Mouse (Mus musculus): ENCODE data around the gene Gm6657.

Gm6657 gene

DNA sequence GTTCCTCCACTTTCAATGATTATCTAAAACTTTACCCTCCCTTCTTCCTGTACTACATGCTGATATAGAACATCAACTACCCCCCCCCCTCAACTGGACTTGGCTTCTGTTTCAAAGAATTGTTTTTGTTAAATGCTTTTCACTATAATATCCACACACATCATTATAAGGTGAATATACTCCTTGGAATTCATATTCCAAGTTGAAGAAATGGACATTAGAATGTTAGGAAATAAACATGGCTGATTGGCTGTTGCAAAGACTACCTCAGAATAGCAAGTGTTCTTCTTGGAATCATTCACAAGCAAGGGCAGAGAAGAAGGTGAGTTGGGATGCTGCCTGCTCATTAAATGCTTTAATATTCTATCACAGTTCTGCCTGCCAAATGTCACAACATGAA lies at the start of gene Gm6657:
Gm6657 (plus strand) TSS at position 301 of the 400 bp plus-strand sequence.
- no peak for DNase-seq (ENCODE audit: low spot score in 2 of 2)

- no peak for DNase-seq (ENCODE audit: low spot score in 2 of 2)
Observed at GRCm38 (mm10) chr12:78153308-78154002, 40.6 kb upstream of the Gm6657 start.

DNA sequence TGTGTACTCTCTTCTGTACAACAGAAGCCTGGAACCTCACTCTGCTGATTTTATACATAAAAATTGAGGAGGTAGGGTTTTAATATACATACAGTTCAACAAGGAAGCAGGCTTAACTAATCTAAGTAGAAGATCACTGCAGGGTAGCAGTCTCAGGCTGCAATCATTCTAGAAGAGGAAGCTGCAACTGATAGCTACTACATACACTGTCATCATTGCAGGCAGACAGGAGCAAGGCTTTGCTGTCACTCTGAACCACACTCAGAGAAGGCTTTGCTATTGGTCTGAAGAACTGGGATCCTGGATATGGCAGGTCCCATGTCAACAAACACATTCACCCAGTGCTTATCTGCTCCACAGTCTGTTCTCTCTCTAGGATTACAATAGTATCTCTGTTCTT lies 23.9 kb upstream of the Gm6657 start:
- no peak for DNase-seq (ENCODE audit: low spot score in 2 of 2)

DNA sequence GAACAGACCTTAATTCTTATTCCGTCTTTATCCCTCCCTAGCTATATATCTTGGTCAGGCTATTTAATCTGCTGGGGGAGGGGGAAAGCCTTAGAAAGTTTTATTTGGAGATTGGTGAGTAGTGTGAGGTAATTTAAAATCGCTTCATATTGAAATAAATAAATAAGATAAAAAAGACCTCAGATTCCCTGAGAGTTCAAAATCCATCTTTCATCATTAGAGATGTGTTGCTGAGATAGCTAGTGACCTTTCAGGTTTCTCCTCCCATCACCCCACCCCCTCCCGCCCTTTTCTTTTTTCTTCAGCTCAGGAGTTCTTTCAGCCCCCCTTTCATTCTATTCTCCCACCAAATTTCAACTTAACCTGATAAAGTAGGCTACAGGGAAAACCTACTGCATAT lies 20.1 kb upstream of the Gm6657 start:
- DNase-seq (ENCODE audit: low spot score in 2 of 2): no peak

DNA sequence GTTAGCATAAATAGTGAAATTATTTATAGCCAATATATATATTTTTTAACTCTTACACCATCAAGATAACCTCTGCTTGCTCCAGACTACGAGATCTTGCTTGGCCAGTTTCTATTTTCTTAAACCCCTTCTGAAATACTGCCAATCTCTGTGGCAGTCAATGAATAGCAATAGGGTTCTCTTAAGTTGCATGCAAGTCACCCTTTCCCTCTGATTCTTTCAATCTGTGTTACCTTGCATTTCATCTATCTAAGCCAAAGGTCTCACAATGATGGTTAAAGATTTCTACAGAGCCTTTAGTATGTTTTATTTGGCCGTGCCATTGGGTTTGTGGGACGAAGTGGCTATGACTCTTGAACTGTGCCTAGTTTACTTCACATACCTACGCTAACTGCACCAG lies 19.4 kb upstream of the Gm6657 start:
- no peak for DNase-seq (ENCODE audit: low spot score in 2 of 2)

DNA sequence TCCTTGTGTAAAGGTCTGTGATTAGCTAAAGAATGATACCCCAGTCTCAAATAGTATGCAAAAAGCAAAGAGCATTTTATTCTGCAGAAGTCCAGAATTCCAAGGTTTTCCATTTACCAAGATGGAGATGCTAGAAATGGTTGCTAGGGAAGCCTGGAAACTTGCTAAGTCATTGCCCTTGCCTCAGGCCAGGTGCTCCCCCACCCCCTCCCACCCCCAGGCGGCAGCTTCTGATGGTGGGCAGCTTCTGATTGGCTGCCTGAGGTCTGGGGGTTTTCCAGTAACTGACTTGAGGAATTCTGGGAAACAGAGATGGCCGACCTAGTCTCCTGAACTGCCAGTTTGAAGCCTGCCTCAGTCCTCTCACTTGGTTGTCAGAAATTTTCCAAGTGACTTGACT lies 12.6 kb upstream of the Gm6657 start:
- no peak for DNase-seq (ENCODE audit: low spot score in 2 of 2)

- no peak for DNase-seq (ENCODE audit: low spot score in 2 of 2)
Observed at GRCm38 (mm10) chr12:78195368-78195767, 1.3 kb downstream of the Gm6657 start.

DNA sequence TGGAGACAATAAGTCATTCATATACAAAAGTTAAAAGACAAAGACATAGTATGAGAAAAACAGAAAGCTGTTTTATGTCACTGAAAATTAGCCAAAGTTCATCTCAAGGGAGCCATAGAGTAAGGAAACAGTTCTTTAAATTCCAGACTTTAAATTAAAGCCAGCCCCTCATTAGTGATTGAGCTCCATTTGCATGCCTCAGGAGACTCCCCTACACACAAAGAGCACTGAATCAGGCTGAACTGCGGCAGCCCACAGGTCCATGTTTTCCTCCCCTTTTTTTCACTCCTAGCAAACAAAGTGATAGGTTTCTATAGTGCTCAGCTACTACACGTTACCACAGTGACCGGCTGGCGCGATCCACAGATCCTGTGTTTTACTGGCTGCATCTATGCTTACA lies 9.6 kb downstream of the Gm6657 start:
- DNase-seq (ENCODE audit: low spot score in 2 of 2): no peak

DNA sequence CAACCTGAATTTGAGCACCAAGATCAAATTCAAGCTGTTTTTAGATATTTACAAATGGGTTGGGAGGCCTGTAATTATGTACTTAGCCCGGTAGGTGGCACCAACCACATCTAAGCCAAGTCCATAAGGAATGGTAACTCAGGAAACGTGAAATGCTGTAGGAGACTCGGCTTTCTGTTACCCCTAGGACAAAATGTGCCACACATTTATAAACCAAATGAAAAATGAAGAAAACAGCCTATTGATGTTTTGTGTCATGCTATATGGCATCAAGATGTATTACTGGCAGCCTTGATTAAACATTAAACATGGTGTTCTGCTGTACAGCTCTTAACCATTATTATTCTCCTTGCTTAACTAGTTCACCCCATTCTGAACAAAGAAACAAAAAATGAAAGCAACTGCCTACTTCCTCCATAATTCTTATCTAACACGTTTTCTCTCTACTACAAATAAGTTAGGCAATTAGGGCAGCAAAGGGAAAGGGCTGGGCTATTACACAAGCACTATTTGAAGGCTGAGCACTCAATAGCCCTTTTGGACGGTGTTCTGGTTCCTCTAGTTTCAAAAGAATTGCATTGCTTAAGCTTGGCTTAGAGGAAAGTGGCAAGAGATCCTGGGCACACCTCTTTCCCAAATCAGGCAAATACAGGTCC lies 12.0 kb downstream of the Gm6657 start:
- DNase-seq (ENCODE audit: low spot score in 2 of 2): peak in 1 of 2 experiments; percentile 23

GRCm38 (mm10) chr12:78206571-78206960 lies 12.5 kb downstream of the Gm6657 start:
- no peak for DNase-seq (ENCODE audit: low spot score in 2 of 2)

DNA sequence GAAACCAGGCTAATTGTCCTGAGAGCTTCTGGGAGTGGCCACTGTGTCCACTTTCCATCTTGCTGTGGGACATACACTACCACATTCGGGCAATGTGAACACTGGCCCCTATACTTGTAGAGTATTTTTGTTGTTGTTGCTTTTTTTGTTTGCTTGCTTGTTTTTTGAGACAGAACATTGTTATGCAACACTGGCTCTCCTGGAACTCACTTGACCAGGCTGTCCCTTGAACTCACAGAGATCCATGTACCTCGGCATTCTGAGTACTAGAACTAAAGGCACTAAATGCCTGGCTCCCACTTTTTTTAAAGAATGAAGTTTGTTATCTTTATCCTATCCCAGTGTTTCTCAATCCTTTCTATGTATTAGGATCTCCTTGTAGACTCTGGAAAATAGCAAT lies 15.8 kb downstream of the Gm6657 start:
- no peak for DNase-seq (ENCODE audit: low spot score in 2 of 2)

- DNase-seq (ENCODE audit: low spot score in 2 of 2): no peak
Observed at GRCm38 (mm10) chr12:78215490-78215889, 21.4 kb downstream of the Gm6657 start.

DNA sequence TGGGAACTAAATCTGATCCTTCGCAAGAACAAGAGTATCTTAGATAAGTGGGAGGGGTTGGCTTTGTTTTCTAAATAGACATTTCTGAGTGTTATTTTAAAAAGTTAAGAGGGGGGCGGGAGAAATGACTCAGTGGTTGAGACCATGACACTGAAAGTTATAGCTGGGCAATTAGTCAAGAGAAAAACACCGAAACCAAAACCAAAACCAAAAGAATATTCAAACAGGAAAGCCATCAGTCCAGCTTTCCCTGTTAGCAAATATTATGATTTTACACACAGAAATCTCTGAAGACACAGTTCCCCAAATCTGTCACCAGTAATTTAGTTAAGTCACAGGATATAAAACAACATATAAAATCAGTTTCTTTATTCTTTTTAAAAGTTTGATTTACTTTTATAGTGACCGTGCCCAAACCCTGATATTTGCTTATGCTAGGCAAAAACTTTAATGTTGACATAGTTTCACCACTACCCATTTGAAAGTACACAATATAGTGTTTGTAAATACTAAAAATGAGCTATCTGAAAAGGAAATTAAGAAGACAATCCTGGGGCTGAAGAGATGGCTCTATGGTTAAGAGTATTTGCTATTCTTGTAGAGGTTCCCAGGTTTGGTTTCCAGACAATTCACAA lies 25.3 kb downstream of the Gm6657 start:
- no peak for DNase-seq (ENCODE audit: low spot score in 2 of 2)

- peak; percentile 88 to 91 for DNase-seq (ENCODE audit: low spot score in 2 of 2)
Observed at GRCm38 (mm10) chr12:78225707-78226518, 31.9 kb downstream of the Gm6657 start, which contains the start of gene Gphn. TSS of gene Gphn (plus strand) at chr12:78226379.

- peak; percentile 76 to 82 for DNase-seq (ENCODE audit: low spot score in 2 of 2)
Observed at GRCm38 (mm10) chr12:78226519-78226875, 32.5 kb downstream of the Gm6657 start.

- peak; percentile 18 to 26 for DNase-seq (ENCODE audit: low spot score in 2 of 2)
Observed at GRCm38 (mm10) chr12:78227021-78227932, 33.2 kb downstream of the Gm6657 start.

DNA sequence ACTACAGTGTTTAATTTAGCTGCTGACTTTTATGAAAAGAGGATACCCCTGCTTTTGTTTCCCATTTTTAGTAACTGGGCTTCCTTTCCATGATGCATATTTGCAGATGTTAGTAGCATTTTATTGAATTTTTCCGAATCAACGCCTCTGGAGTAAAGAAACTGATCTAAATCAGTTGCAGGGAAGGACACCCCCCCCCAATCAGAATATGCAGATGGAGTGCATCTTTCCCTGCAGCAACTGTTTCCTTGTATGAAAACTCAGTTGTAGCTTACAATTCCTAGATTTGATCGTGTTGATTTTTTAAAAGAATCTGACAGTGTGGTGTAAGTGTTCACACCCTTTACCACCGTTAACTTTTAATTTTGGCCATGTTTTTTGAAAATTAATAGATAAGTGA lies 34.1 kb downstream of the Gm6657 start:
- no peak for DNase-seq (ENCODE audit: low spot score in 2 of 2)

- DNase-seq (ENCODE audit: low spot score in 2 of 2): no peak
Observed at GRCm38 (mm10) chr12:78232560-78232959, 38.5 kb downstream of the Gm6657 start.

GRCm38 (mm10) chr12:78248366-78248765 lies 54.3 kb downstream of the Gm6657 start:
- DNase-seq (ENCODE audit: low spot score in 2 of 2): no peak

DNA sequence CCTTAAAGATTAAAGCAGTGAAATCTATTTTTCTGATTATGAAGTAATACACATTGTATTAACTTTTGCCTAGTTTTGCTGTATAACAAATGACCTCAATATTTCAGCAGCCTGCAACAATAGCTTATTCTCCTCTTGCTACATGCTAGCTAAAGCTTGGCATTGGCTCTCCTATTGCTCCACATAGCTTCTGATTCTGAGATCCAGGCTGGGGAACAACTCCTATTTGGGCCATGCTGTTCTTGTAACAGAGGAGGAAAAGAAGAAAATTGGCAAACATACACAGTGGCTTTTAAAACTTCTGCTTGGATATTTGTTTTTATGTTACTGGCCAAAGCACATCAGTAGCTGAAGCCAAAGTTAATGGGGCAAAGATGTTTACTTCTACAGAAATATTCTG lies 55.1 kb downstream of the Gm6657 start:
- DNase-seq (ENCODE audit: low spot score in 2 of 2): no peak
